In the genomic region with DNA sequence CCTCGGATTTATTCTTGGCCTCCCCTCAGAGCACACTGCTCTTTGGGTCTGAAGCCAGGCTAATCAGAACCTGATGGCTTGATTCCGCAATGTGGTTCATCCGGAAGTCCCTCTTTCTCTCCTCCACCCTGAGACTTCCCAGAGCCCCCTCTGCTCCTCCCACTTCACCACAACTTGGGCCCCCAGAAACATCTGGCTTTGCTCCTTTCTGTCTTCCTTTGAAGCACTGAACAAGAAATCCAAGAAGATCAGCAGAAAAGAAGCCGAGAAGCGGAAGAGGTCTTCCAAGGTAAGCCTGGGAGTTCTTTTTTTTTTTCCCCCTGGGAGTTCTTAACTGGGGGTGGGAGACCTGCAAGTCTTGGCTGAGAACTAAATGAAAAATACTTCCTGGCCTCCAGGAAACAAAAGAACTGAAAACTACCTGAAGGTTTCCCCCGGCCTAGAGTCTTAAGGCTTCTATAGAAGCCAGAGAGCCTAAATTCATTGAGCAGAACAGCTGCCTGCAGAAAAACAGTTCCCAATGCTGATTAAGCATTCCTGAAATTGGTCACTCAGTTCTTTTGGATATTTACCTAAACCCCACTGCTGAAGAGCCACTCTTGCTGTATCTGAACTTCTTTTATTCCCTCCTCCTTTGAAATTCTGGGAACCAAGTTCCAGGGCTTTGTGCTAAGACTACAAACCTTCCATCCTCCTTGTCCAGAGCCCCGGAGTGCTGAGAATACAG, we compare ENCODE assay signal across 17 mouse cellular contexts. TPM values are rescaled to one million over a fixed set of nuclear protein-coding genes. Genes with fewer than 3 reads are reported as not detected.
DNase-seq lines count a peak whose midpoint lies in the region; ATAC-seq and TF ChIP-seq lines count a peak whose summit lies in the region.
"Had no signal": no experiment of that assay in that cellular context is flagged by ENCODE, and none has a peak within 500 bp of the region (broad histone marks: within the 10 kb centered on the region; RNA-seq: fewer than 3 reads in every experiment).

No protein-coding gene starts in this region.

- no peaks in the 10 kb centered on the region for H3K27me3 ChIP-seq in stomach, embryonic 16.5 days (ENCODE audit: control insufficient read depth, insufficient read depth, low read length)
- H3K27me3 ChIP-seq: hindbrain, embryonic 15.5 days; neural tube, embryonic 13.5 days had no signal

- H3K9ac ChIP-seq in stomach, embryonic 16.5 days (ENCODE audit: low read length) = peak overlapping the region; percentile 18; the same call in 1 of the 2 replicates
- H3K9ac ChIP-seq: hindbrain, embryonic 15.5 days; kidney, embryonic 15.5 days; neural tube, embryonic 13.5 days had no signal

- H3K27ac ChIP-seq in stomach, embryonic 16.5 days (ENCODE audit: low read length) = 0 out of 2 replicates have a peak overlapping the region, but pooled peaks have one; percentile 6
- H3K27ac ChIP-seq in left cerebral cortex, adult 2 months = no peak overlapping the region
- H3K27ac ChIP-seq: hindbrain, embryonic 15.5 days; kidney, embryonic 15.5 days; neural tube, embryonic 13.5 days had no signal

- H3K36me3 ChIP-seq in stomach, embryonic 16.5 days (ENCODE audit: control insufficient read depth, insufficient read depth, low read length) = no peaks in the 10 kb centered on the region
- H3K36me3 ChIP-seq: hindbrain, embryonic 15.5 days; kidney, embryonic 15.5 days; neural tube, embryonic 13.5 days had no signal

- H3K4me1 ChIP-seq in stomach, embryonic 16.5 days (ENCODE audit: control insufficient read depth, insufficient read depth, low read length) = peaks cover 14% of the 10 kb centered on the region

- no peak for ATAC-seq in stomach, embryonic 16.5 days (ENCODE audit: insufficient read depth, low FRiP score)
- ATAC-seq: forebrain, embryonic 14.5 days had no signal

- DNase-seq in NIH3T3 (ENCODE audit: low read depth) = peak; percentile 28
- DNase-seq in embryo, embryonic 10 days (ENCODE audit: low spot score) = peak; percentile 49
- peak; percentile 56 for DNase-seq in hindlimb bud, embryonic 11.5 days (ENCODE audit: extremely low spot score, low read depth, low spot score)
- no peak for DNase-seq in left cerebral cortex, adult 2 months (ENCODE audit: extremely low spot score in 1 of 2, low spot score in 2 of 2)
- no peak for DNase-seq in ovary, postnatal 14 days (ENCODE audit: low spot score)
- DNase-seq in right cerebral cortex, postnatal 14 days = no peak
- DNase-seq: adrenal gland, postnatal 14 days; layer of hippocampus, postnatal 36 days; retina, postnatal 1 day had no signal

- TF ChIP-seq CTCF in left cerebral cortex, adult 2 months (IDR thresholded peaks at IDR 0.05) = no peak

- WGBS in stomach, embryonic 16.5 days = 52% methylated on average over 7 of the region's 7 CpGs

- no peaks in the 10 kb centered on the region for H3K9me3 ChIP-seq in stomach, embryonic 16.5 days (replicated peaks; ENCODE audit: control insufficient read depth, low read length)
- H3K9me3 ChIP-seq: hindbrain, embryonic 15.5 days; kidney, embryonic 15.5 days; neural tube, embryonic 13.5 days had no signal

- intact Hi-C loops in left cerebral cortex, adult 2 months (cut with DNase I) = no loop called here

- H3K4me3 ChIP-seq in stomach, embryonic 16.5 days (replicated peaks; ENCODE audit: low read length) = no peak overlapping the region
- H3K4me3 ChIP-seq in left cerebral cortex, adult 2 months = no peak overlapping the region
- H3K4me3 ChIP-seq: hindbrain, embryonic 15.5 days; kidney, embryonic 15.5 days; neural tube, embryonic 13.5 days had no signal

- H3K4me2 ChIP-seq in stomach, embryonic 16.5 days (ENCODE audit: low read depth, low read length) = no peak overlapping the region
- H3K4me2 ChIP-seq: hindbrain, embryonic 15.5 days; kidney, embryonic 15.5 days; liver, embryonic 11.5 days; neural tube, embryonic 13.5 days had no signal

RNA-seq across cellular contexts. Expression of a gene that starts 26.7 kb away (rescaled TPM):
- polyA plus RNA-seq in stomach, embryonic 16.5 days (2015; fragmentation: Nextera tagmentation; extraction: Ambion mirVana) = 52.4 and 56.2 TPM in 2 replicates
- total RNA-seq in left cerebral cortex, adult 2 months (2021) = 10 to 100 TPM; 13.8 to 14.4 TPM

RNA-seq across cellular contexts. Expression of a gene that starts 29.5 kb away (rescaled TPM):
- 1.5 and 2.4 TPM in 2 replicates for polyA plus RNA-seq in stomach, embryonic 16.5 days (2015; fragmentation: Nextera tagmentation; extraction: Ambion mirVana)
- total RNA-seq in left cerebral cortex, adult 2 months (2021) = under 1 TPM; 0.09 to 0.35 TPM
- total RNA-seq: gastrocnemius, adult 8-10 months; midbrain, postnatal 0 days had no signal
- polyA plus RNA-seq: forebrain, embryonic 14.5 days had no signal

Comparison
In these comparisons a context has a peak if more than half of its experiments do, and no peak if none do; other contexts are left out.
1. DNase-seq: peak in NIH3T3 (single experiment), embryo, embryonic 10 days (single experiment) and hindlimb bud, embryonic 11.5 days (single experiment); none in left cerebral cortex, adult 2 months (0 of 2), ovary, postnatal 14 days (single experiment) and right cerebral cortex, postnatal 14 days (single experiment).